Mouse (Mus musculus) liver, embryonic 11.5 days (tissue): Measurements from ENCODE around the gene Il21. TPM values are rescaled to one million over a fixed set of nuclear protein-coding genes. Genes with fewer than 3 reads are reported as not detected.

Experiments
- ATAC-seq: fragments of 200-750 bp; cut with Nextera tagmentation; replicated peaks from 2 replicates; pipeline ENCODE4 v1.8.0; 2017; ENCODE audit warnings: moderate number of reproducible peaks, mild to moderate bottlenecking, moderate TSS enrichment, moderate library complexity; ENCODE audit not compliant: low FRiP score
- DNase-seq: peaks from one replicate; pipeline ENCODE4 v3.0.0-alpha.2; 2017; ENCODE audit warnings: low spot score
- H3K27ac ChIP-seq: fragments of 300-500 bp; sonication (generic); 2 replicates; pipeline ENCODE4 v1.5.1; 2014; ENCODE audit warnings: mild to moderate bottlenecking, low read depth, low read length, control low read depth
- H3K27me3 ChIP-seq: fragments of 300-500 bp; sonication (generic); replicated peaks from 2 replicates; pipeline ENCODE4 v1.6.1; 2014; ENCODE audit warnings: low read length, mixed read lengths; ENCODE audit not compliant: control insufficient read depth, insufficient read depth
- H3K36me3 ChIP-seq: fragments of 300-500 bp; sonication (generic); 2 replicates; pipeline ENCODE4 v1.6.1; 2014; ENCODE audit warnings: mild to moderate bottlenecking, low read length, moderate library complexity, mixed read lengths; ENCODE audit not compliant: control insufficient read depth, insufficient read depth
- H3K4me1 ChIP-seq: fragments of 300-500 bp; sonication (generic); replicated peaks from 2 replicates; pipeline ENCODE4 v1.6.1; 2014; ENCODE audit warnings: low read length, mixed read lengths; ENCODE audit not compliant: control insufficient read depth, insufficient read depth
- H3K4me2 ChIP-seq: fragments of 300-500 bp; sonication (generic); 2 replicates; pipeline ENCODE4 v1.6.1; 2014; ENCODE audit warnings: mild to moderate bottlenecking, control low read depth, moderate library complexity
- H3K4me3 ChIP-seq: fragments of 300-500 bp; sonication (generic); 2 replicates; pipeline ENCODE4 v1.5.1; 2014; ENCODE audit warnings: low read depth, low read length, control low read depth
- H3K9ac ChIP-seq: fragments of 300-500 bp; sonication (generic); 2 replicates; pipeline ENCODE4 v1.6.1; 2014; ENCODE audit warnings: low read depth, low read length, control low read depth
- H3K9me3 ChIP-seq: fragments of 300-500 bp; sonication (generic); 2 replicates; pipeline ENCODE4 v1.6.1; 2016; ENCODE audit warnings: low read length, inconsistent platforms, mixed read lengths; ENCODE audit not compliant: control insufficient read depth
- WGBS: fragments of 180-500 bp; shearing (Covaris S2); extraction: QIAGEN DNeasy Blood & Tissue Kit; methylation state at CpG from one replicate; pipeline ENCODE4 v1.1.7; 2014; 5-methylcytosine and 5-hydroxymethylcytosine counted together
- microRNA-seq: library from miRNA; unstranded; fragments of <30 nt; microRNA quantifications from one replicate; pipeline ENCODE4, GENCODE M21; 2017; ENCODE audit warnings: borderline number of aligned reads
- polyA plus RNA-seq: library from polyadenylated mRNA; unstranded; fragments of >200 nt; fragmentation: Nextera tagmentation; extraction: Ambion mirVana; gene quantifications from 2 replicates; pipeline ENCODE4 v1.2.1, GENCODE M21; 2014

The Il21 gene
- polyA plus RNA-seq, 1 experiment from 2014 or later = not detected

DNA sequence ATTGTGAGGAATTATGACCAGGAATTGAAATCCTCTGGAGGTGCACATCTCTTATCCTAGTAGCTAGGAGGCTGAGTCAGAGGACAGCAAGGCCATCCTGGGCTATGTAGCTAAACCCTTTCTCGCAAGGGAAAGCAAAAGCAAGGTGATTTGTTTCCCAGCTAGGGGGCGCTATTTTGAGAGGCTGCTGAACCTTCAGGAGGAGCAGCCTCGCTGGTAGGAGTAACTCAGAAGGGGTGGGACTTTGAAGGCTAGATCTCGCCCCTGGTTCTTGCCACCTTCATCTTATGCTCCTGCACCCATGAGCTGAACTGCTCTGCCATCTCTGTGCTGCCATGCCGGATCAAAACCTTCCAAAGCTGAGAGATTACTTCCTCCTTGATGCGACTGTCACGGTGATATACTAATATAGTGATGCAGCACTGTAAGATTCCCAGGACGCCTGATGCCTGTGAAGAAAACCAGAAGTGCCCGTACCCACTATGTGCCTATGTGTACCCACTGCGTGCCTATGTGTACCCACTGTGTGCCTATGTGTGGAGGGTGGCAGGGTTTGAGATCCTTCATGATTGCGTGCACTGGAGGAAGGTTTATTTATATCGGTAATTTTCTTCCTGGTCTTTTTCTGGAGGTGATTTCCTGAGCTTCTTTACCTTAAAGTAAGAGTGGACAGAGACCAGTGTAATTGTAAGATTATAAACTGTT lies 52.2 kb downstream of the Il21 start:
- no peak overlapping the region for H3K4me3 ChIP-seq
- H3K27ac ChIP-seq = no peak overlapping the region
- DNase-seq (no peak), ATAC-seq (no peak)
- no peak overlapping the region for H3K4me2 ChIP-seq
- no peak overlapping the region for H3K9ac ChIP-seq
- no peaks in the 10 kb centered on the region for H3K27me3 ChIP-seq
- no peaks in the 10 kb centered on the region for H3K4me1 ChIP-seq
- H3K36me3 ChIP-seq = no peaks in the 10 kb centered on the region
- 72% methylated on average over 12 of the region's 12 CpGs for WGBS
- no peaks in the 10 kb centered on the region for H3K9me3 ChIP-seq

DNA sequence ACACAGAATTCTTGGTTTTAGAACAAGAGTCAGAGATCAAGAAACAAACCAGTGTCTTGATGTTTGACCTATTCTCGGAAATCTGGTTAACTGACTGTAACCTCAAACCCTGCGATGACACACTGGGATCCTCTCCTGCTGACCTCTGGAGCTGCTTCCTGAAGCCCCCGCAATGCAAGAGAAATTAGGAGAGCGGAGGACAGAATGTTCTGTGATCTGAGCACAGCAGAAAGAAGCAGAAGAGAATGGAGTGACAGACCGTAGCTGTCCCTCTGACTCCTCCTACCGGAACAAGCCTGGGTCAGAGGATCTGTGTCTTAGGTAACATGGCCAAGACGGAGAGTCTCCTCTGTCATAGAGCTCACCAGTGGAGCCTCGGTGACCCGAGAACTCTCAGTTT lies 53.0 kb downstream of the Il21 start:
- H3K9ac ChIP-seq = no peak overlapping the region
- no peak for ATAC-seq
- WGBS = 89% methylated on average over 9 of the region's 9 CpGs
- no peak for DNase-seq
- no peaks in the 10 kb centered on the region for H3K4me1 ChIP-seq
- H3K4me2 ChIP-seq = no peak overlapping the region
- H3K4me3 ChIP-seq = no peak overlapping the region
- H3K27ac ChIP-seq = no peak overlapping the region
- H3K36me3 ChIP-seq = no peaks in the 10 kb centered on the region
- H3K9me3 ChIP-seq = no peaks in the 10 kb centered on the region
- H3K27me3 ChIP-seq = no peaks in the 10 kb centered on the region

- no peak overlapping the region for H3K4me3 ChIP-seq
- WGBS = 65% methylated on average over 10 of the region's 10 CpGs
- H3K4me2 ChIP-seq = no peak overlapping the region
- no peaks in the 10 kb centered on the region for H3K36me3 ChIP-seq
- H3K4me1 ChIP-seq = no peaks in the 10 kb centered on the region
- ATAC-seq (no peak), DNase-seq (no peak)
- no peak overlapping the region for H3K9ac ChIP-seq
- H3K27ac ChIP-seq = no peak overlapping the region
- H3K27me3 ChIP-seq = no peaks in the 10 kb centered on the region
- H3K9me3 ChIP-seq = no peaks in the 10 kb centered on the region
Measured at GRCm38 (mm10) chr3:37174711-37175572, 57.5 kb downstream of the Il21 start.

GRCm38 (mm10) chr3:37173285-37173684 lies 59.2 kb downstream of the Il21 start:
- no peak for ATAC-seq
- DNase-seq = no peak
- no peak overlapping the region for H3K9ac ChIP-seq

More at GRCm38 (mm10) chr3:37173285-37173684, 59.2 kb downstream of the Il21 start:
- WGBS = 60% methylated on average over 8 of the region's 8 CpGs
- H3K4me1 ChIP-seq = no peaks in the 10 kb centered on the region
- no peak overlapping the region for H3K4me3 ChIP-seq
- no peaks in the 10 kb centered on the region for H3K9me3 ChIP-seq
- no peak overlapping the region for H3K4me2 ChIP-seq
- H3K36me3 ChIP-seq = no peaks in the 10 kb centered on the region
- no peaks in the 10 kb centered on the region for H3K27me3 ChIP-seq
- H3K27ac ChIP-seq = no peak overlapping the region

Small RNAs within 50 kb of the gene (microRNA-seq; reads per million reads assigned to microRNA genes)
- gene Gm24169 = not detected

Other genes with a start within 250 kb of the Il21 start
- gene Adad1, start 169.1 kb downstream of the Il21 start, polyA plus RNA-seq = 0.21 and 0.36 TPM in 2 replicates
- 0.18 and 0.32 TPM in 2 replicates for gene Il2, start 106.7 kb downstream of the Il21 start, polyA plus RNA-seq
- 9.2 and 10.7 TPM in 2 replicates for gene Bbs12, start 79.9 kb upstream of the Il21 start, polyA plus RNA-seq
- gene Cetn4, start 80.1 kb upstream of the Il21 start, polyA plus RNA-seq = 2.2 and 2.4 TPM in 2 replicates
- gene Fgf2, start 115.7 kb upstream of the Il21 start, polyA plus RNA-seq = 0.26 and 0.44 TPM in 2 replicates
- gene Spata5, start 187.3 kb upstream of the Il21 start, polyA plus RNA-seq = 41.2 and 52.8 TPM in 2 replicates
- 8.5 and 11.5 TPM in 2 replicates for gene Nudt6, start 187.6 kb upstream of the Il21 start, polyA plus RNA-seq